Mouse (Mus musculus) ES-CJ7 (cell line): ENCODE measurements around the gene Kif26a.

Experiments
- DNase-seq: peaks from one replicate; pipeline ENCODE4 v3.0.0; 2011; ENCODE audit warnings: low read depth, low spot score

The Kif26a gene

GRCm38 (mm10) chr12:112130161-112130860, 15.7 kb upstream of the Kif26a start:
- DNase-seq = no peak

DNA sequence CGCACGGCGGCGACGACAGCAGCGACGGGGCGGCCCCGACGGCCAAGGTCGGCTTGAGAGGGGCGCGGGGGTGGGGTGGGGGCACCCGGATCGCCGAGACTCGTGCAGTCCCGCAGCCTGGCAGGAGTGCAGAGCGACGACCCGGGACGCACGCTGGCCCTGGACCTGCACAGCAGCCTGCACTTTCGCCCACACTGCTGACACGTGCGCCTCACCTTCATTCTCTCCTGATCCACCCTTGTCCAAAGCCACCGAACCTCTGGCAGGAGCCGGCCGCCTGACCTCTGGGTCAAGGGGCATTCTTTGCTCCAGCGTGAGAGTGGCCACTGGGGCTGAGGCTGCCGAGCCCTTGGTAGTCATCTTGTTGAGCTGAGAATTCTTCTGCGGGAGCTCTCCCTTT, 15.1 kb upstream of the Kif26a start:
- DNase-seq = no peak

- peak; percentile 65 for DNase-seq
These were observed 5.8 kb upstream of the Kif26a start for GRCm38 (mm10) chr12:112140231-112140630.

DNA sequence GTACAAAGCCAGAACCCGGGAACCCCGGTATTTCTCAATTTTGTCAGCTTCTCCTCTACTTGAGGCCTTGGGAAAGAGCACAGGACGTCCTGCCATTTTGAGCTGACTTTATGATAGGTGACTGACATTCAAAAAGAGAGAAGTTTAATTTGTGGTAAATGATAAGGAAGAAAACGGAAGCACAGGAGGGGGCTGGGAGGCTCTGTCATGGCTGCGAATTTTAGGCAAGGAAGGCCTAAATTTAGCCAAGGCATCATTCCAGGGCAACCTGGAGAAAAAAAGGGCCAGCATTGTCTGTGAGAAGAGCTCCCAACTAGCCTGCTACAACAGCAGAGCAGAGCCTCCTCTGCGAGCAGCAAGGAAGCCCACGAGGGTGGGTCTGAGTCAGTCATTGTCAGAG, 5.3 kb upstream of the Kif26a start:
- DNase-seq = no peak

DNA sequence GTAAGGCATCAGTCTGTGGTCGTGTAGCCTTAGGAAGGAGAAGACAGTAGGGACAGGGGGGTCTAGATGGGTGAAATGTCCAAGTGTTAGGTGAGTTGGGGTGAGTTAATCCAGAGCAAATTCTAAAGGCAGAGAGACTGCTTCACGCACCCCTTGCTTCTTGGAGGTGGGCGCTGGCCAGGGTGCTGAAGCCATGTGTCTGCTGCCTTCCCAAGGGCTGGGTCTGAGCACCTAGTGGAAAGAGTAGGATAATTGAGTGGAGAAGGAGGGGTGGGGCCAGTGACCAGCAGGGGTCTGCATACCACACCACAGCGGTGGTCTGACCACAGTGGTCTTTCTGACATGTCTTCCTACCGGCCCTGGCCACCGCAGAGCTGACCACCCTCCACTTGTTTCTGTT, 4.7 kb upstream of the Kif26a start:
- peak; percentile 71 for DNase-seq

DNA sequence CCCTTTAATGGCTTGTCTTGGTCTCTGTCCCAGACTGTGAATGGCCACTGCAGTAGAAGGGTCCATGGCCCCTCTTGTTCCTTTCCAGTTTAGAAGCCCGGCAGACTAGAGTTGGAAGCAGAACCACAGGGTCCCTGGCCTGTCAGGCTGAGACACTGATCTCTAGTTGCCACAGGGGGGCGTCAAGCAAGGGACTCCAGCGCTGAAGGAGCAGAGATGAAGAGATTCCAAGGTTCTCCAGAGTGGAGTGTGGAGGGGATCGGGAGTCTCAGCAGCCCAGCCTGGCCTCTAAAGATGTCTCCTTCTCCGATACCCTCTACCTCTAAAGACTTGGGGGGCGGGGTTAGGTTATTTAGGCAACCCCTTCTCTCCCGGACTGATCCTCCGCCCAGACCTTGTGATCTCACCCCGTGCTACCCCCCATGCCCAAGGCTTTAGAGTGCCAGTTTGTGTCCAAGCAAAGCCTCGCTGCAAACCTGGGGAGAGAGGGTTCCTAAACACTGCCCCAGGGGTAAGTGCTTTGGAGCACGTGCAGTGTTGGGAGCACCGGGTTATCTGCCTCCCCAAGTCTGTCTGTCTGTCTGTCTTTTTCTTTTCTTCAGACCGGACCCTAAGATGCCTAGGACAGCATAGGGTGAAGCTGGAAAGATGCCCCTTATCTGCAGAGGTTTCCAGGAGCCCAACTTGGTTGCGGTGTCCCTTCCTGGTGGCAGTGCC, 2.7 kb upstream of the Kif26a start:
- DNase-seq = peak; percentile 77

DNA sequence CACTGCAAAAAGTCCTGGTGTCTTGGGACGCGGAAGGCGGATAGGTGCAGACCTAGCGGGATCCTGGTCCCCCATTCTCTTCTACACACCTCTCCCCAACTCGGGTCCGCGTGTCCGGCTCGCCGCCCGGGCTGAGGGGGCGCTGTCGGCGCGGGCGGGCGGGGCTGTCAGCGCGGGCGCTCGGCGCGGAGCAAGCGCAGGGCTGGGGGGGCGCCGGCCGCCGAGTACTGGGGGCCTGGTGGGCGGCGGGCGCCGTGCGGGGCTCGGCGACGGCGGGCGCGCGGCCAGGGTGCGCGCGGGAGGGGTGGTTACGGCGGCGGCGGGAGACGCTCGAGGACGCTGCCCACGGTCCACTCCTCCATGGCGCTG, 2.2 kb upstream of the Kif26a start:
- no peak for DNase-seq

- DNase-seq = peak; percentile 31
These were observed 1.5 kb upstream of the Kif26a start for GRCm38 (mm10) chr12:112144377-112145115.

DNA sequence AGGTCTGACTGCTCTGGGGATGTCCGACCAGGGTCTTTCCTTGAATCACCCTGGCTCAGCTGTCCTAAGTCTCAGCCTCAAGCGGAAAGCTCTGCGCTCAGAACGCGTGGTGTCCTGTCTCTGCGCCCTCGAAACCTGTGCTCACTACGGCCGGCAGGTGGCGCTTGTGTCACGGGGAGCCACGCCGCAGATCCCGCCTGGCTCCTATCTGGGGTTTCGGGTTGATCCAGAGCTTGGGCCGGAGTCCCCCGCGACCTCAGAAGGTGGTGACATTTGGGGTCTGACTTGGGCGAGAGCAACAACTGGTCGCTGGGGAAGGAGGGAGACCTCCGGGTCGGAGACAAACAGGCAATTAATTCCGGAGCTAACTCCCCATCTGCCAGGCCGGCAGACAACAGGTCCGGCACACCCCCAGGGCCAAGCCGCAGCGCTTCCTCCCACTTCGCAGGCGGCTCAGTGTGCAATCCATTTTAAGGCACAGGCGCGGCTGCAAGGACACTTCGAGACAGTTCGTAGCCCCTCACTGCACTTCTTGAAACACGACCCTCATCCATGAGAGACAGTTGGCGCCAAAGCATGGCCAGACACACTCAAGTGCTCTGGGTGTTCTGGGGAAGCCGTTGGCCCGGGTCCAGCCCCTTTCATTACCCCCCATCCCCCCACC, 665 bp upstream of the Kif26a start:
- DNase-seq = peak; percentile 86

DNA sequence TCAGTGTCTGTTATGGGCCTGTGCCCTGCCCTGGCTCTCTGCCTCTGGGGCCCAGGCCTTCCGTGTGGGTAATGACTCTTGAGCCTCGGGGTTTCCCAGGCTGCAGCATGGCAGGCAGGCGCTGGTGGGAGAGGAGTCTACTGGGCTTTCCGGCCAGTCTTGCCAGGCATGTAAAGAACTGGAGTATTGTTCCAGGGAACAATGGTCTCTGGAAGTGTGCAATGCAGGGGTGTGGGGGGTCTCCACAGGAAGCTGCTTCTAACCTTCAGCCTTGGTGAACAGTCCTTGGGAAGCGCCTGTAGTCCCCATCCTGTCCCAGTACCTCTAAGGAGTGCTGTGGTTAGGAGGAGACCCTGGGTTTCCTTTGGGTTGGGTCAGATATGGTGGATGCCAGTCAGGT, 1.4 kb downstream of the Kif26a start:
- DNase-seq = no peak

DNA sequence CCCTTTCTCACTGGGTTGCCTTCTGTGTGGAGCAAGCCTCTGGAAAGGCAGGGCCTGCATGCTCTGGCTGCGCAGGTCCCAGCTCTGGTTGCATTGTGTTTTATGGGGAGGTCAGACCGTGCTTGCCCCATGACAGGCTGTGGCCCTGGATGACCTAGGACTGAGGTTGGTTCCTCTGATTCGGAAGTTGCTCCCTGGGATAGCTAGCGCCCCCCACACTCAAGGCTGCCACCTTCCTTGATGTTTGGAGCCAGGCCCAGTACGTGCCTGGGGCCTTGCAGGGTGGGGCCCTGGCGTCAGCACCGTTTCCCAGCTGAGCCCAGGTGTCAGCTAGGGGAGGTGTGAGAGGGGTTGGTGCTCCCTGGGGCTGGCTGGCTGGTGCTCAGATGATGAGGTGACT, 4.0 kb downstream of the Kif26a start:
- DNase-seq = no peak

- no peak for DNase-seq
These were observed 5.4 kb downstream of the Kif26a start for GRCm38 (mm10) chr12:112151244-112151979.

DNA sequence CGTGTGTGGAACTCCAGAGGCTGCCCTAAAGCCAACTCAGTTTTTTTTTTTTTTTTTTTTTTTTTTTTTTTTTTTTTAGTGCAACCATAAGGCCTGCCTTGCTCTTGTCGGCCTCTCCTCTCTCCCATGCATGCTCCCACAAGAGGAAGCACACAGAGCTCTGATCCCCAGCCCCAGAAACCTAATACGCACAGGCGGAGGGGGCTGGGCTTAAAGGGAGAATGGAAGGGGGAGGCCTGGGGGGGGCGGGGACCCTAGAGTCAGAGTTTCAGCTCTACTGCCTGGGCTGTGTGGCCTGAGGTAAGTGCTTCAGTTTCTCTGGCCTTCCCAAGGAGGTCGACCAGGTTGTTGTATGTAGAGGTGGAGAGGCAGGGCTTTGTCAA, 6.0 kb downstream of the Kif26a start:
- DNase-seq = no peak

- no peak for DNase-seq
These were observed 7.6 kb downstream of the Kif26a start for GRCm38 (mm10) chr12:112153597-112153996.

GRCm38 (mm10) chr12:112154476-112154875, 8.5 kb downstream of the Kif26a start:
- DNase-seq = no peak

DNA sequence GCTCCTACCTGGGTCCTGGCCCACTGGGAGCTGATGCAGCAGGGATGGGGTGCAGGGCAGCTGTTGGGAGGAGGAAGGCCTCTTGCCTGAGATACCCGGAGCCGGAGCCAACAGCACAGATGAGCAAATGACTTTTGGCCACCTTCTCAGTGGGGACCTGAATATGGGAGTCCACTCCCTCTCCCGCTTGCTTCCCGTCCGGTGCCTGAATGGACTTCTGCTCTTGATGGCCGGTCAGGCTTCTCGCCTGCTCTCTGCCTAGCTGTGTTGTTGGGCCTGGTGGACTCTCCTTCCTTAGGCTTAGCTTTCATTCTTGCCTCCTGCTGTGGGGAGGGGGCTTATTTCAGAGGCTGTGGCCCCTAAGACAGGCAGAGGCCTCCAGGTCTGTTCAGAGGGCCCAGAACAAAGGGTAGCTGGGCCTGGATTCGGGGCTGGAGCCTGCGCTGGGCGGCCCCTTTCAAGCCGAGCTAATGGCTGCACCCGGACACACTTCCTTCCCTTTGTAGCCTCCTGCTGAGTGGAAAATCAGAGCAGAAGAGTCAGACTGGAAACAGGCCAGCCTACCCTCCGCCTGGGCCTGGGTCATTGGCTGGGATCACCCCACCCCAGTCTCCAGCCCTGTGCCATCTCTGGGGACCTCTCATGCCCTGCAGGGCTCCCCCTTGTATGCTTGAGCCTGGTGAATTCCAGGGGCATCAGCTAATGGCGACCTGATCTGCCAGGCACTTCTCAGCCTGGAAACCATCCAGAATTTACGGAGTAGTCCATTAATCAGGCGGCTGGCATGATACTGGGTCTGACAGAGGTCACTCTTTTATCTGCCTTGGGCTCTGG, 9.4 kb downstream of the Kif26a start:
- no peak for DNase-seq

DNA sequence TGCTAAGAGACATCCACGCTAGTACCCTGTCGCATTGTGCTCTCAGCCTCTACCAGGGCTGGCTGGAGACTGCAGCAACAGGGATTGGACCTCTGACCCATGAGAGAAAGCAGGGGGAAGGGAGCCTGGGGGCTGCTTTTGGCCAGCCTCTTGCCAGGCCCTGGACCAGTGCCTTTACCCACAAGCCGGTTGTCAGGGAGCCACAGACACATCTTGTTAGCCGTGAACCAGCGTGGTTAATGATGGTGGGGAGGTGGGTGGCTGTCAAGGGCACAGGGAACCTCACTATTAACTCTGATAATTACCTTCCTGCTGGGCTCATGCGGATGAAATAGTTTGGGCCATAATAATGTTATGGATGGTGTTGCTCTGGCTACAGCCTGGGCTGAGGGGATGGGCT, 10.8 kb downstream of the Kif26a start:
- no peak for DNase-seq

DNA sequence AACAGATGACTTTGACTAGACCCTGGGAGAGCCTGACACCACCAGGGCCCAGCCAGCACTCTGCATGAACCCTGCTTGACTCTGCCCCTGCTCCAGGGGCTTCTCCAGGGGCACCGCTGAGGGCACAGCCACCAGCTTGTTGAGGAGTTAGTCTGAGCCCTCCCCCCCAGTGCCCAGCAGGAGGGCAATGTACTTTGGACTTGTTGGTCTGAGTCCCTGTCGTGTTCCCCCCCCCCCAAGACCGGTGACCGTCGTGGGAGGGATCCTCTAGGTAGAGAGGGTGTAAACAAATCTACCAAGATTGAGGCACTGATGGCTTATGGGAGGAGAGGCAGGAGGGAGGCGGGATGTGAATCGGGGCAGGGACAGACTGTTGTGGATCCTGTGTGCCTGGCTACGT, 12.2 kb downstream of the Kif26a start:
- DNase-seq = no peak

GRCm38 (mm10) chr12:112158784-112159183, 12.8 kb downstream of the Kif26a start:
- no peak for DNase-seq

DNA sequence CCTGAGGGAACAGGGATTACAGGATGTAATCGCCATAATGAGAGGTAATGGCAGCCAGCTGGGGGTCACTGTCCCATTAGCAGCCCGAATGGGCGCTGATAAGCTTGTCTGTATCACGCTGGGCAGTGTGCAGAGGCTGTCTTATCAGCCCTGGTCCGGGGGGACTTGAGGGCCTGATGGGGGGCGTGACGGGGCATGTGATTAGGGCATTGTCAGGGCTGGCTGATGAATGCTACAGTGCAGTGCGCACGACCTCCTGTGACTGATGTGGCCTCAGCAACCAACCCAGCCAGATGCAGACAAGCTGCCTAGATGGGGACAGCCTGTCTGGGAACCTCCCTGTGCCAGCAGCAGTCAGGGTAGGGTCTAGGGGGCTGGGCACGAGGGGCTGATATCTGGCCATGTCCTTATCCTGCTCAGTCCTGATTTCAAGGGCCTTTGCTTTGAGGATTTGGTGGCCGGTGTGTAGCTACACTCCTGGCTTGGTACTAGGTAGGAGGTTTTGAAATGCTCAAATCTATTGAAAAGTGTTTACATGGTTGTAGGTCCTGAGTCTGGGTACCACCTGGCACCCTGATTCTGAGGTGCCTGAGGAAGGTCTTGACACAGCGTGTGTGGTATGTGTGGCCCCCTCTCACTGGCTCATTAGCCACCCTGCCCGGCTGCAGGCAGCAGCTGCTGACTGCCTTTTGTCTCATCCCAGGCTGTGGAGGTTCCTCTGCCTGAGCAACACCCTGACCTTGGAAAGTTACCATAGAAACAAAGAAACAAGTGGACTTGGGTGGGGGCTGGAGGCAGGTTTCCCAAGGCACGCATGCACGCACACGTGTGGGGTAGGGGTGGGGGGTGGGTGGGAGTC, 18.2 kb downstream of the Kif26a start:
- peak; percentile 81 for DNase-seq
